Mouse (Mus musculus): ENCODE measurements around the gene Tiam2.
"Not testable (repeated sequence)": the region's sequence is repeated elsewhere in the genome, so short reads cannot be mapped to it uniquely, and the experiment has no call there.

Gene Tiam2

DNA sequence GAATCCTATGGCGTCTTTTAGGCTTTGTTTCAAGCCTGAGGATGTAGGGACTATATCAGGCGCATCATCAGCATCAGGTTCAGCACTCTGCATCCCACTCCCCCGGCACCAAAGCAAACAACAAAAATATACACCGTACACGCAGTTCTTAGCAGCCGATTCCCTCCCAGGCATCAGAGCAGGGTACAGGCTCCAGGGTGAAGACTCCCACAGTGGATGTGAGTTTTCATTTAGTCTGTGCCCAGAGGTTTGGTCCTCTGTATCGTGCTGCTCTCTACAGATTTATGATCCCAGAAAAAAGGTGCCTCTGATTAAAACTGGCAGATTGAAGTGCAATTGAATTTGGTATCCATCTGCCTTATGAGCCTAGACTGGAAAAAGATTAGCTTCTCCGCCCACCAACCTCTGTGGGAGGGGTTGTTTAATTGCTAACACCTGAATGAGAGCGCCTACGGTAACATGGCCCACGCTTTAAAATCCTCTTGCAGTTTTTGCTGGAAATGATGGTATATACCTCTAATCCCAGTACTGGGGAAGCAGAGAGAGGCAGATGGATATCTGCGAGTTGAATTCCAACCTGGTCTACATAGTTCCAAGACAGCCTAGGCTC is 19.0 kb downstream of the Tiam2 start:
- DNase-seq: no peak

GRCm38 (mm10) chr17:3347800-3348199 is 21.4 kb downstream of the Tiam2 start:
- no peak for DNase-seq

DNA sequence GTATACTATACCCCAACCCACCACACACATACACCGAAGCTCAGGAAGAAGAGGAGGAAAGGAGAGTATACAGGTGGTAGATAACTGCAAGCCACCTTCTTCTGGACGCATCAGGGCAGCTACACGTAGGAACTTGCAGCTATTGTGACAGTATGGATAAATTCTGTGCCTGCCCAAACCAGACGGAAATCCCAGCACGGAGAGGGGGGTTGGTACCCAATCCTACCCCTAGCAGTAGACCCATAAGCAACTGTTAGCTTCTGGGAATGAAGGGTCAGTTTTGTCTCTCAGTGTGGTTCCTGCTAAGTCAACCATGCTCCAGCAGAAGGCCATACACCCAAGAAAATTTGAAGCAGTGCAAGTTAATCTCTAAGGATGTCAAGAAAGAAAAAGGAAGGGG is 23.0 kb downstream of the Tiam2 start:
- DNase-seq: no peak

- no peak for DNase-seq
These were observed 23.6 kb downstream of the Tiam2 start for GRCm38 (mm10) chr17:3349939-3350338.

- no peak for DNase-seq
These were observed 24.0 kb downstream of the Tiam2 start for GRCm38 (mm10) chr17:3350405-3350804.

DNA sequence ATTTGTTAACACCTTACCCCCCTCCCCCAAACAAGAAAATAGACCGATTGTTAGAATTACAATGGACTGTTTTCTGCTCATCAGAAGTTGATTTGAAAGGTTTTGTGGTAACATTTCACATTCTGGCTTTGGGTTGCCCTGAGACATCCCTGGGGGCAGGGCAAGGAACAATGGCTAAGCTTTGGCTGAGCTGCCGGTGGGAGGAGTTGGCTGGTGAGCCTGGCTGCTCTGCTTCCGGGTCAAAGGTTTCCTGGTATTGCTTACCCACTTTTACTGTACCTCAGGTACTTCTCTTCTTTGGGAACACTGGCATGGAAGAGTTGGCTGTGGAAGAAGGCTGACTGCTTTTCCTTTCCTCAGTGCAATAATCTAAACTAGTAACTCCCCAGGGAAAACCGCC is 25.3 kb downstream of the Tiam2 start:
- no peak for DNase-seq

DNA sequence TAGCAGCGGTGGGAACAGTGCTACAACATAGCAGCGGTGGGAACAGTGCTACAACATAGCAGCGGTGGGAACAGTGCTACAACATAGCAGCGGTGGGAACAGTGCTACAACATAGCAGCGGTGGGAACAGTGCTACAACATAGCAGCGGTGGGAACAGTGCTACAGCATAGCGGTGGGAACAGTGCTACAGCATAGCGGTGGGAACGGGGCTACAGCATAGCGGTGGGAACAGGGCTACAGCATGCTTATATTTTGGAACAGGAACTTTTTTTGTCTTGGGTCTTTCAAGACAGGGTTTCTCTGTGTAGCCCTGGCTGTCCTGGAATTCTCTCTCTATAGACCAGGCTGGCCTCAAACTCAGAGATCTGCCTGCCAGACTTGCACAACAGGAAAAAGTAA is 26.8 kb downstream of the Tiam2 start:
- not testable (repeated sequence) for DNase-seq

DNA sequence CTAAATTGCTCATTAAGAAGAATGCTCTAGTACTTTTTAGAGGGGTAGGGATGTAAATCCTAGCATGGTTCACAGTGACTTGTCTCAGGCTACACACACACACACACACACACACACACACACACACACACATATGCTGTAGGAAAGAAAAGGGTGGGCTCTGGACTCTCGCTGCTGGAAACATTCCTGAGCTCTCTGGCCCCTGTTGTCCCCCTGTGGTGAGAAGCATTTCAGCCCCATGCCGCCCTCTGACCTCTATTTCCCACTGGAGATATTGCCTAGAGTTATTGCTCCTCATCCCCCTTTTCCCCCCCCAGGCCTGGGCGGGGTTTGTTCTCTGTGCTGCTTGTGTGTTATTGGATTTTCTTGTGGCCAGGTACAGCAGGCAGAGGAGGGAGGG is 28.5 kb downstream of the Tiam2 start:
- no peak for DNase-seq

GRCm38 (mm10) chr17:3356633-3357365 is 30.4 kb downstream of the Tiam2 start:
- DNase-seq: no peak

- no peak for DNase-seq
These were observed 33.9 kb downstream of the Tiam2 start for GRCm38 (mm10) chr17:3360236-3360635.

- DNase-seq: no peak
These were observed 35.4 kb downstream of the Tiam2 start for GRCm38 (mm10) chr17:3361751-3362150.

DNA sequence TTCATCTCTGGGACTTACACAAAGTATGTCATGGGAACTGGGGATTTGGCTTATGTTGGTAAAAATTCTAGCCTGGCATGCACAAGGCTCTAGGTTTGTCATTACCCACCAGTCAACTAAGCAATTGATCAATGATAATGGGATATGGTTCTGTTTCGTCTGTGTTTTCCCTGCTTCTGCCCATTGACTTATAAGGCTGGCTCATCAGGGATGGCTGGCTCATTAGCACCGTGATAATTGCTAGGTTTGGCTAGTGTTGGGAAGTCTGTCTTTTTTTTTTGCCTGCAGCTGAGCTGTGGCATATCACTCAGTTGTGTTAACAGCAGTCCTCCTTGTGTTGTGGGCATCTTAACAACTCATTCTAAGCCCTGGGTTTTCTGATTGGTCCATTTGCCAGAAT is 36.8 kb downstream of the Tiam2 start:
- DNase-seq: no peak

DNA sequence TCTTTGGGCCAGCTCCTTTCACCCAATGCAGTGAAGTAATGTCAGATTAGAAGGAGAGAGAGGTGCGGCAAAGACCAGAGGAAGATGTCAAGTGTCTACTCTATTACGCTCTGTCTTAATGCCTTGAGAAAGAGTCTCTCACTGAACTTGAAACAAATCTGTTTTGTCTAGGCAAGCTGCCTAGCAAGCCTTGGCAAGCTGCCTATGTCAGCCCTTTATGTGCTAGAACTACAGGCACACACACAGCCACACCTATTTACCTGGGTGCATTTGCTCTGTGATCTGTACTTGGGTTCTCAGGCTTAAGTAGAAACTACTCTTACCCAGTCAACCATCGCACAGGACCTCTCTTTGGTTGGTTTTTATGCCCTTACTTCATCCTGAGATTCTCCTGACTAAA is 40.4 kb downstream of the Tiam2 start:
- DNase-seq: no peak

DNA sequence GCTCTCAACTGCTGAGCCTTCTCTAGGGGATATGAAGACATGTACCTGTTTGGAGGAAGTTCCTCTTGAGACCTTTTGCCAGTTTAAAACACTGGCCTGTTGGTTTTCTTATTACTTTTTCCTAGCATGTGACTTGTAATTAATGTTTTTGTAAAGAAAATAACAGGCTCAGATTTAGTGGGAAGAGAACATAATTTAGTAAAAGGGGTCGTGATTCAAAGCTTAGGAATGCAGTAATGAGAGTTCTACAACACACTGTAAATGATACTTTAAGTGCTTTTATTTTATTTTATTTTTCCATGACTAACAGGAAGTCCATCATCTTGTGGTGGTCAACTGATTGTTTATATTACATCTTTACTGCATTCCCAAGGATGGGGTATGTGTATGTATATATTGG is 42.0 kb downstream of the Tiam2 start:
- DNase-seq: no peak

- DNase-seq: no peak
These were observed 43.3 kb downstream of the Tiam2 start for GRCm38 (mm10) chr17:3369631-3370030.

DNA sequence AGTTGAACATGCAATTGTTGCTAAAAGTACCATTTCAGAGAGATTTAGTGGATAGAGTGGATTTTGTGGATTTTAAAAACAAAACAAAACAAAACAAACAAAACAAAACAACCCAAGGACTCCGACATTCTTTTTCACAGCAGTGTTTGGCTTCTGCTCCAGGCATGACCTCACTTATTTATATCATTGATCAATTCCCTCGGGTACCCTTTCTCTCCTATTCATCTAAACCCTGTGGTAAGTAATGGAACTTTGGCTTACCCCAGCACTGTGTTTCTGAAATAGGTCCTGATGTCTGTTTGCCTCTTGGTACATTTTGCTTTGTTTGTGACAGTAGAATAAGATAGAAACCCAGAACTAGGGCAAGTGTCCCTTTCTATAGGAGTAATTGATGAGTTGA is 52.2 kb downstream of the Tiam2 start:
- no peak for DNase-seq

DNA sequence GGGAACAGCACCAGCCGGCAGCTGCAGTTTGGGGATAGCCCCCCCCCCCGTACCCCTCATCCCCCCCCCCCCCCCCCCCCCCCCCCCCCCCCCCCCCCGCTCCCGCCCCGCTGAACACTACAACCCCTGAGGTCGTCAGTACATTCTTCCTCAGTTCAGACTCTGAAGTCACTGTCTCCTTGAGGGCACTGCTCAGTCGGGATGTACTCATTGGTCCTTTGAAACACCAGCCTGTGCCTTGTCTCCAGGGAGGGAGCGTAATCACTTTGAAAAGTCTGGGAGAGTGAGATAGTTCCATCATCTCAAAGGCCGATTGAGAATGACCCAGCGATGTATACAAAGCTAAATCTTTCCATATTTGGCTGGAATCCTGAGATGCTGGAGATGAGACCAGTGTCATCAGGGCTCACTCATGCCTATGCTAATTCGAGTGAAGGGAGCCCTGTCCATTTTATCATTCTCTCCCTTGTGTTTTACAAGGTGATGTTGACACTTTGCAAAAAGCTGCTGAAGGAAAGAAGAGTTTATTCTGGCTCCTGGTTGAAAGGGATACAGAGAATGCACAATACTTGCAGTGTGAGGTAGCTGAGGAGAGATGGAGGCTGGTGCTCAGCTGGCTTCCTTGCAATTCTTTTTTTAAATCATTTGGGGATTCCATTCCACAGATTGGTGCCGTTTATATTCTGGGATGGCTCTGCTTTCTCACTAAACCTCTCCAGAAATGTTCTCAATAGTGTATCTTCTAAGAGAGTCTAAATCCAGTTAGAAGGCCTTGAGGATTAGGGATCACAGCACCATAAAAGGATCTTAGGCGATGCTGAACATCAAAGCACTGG is 53.6 kb downstream of the Tiam2 start:
- DNase-seq: no peak

DNA sequence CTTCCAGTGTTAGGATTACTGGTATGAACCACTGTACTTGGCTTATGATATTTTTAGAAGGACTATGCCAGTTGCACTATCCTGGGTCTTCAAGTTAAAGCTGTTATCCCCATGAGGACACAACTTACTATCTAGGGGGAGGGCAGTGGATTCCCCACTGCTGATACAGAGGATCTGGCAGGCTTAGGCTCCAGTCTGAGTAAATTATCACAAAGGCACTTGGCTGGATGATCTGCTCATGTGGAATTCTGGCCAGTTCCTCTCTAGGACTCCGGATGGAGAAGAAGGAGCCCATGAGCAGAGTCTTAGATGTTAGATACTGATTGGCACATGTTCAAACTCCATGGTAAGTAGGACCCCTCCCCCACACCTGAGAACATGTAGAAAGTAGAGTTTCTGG is 59.0 kb downstream of the Tiam2 start:
- no peak for DNase-seq

- DNase-seq: no peak
These were observed 61.4 kb downstream of the Tiam2 start for GRCm38 (mm10) chr17:3387819-3388218.

DNA sequence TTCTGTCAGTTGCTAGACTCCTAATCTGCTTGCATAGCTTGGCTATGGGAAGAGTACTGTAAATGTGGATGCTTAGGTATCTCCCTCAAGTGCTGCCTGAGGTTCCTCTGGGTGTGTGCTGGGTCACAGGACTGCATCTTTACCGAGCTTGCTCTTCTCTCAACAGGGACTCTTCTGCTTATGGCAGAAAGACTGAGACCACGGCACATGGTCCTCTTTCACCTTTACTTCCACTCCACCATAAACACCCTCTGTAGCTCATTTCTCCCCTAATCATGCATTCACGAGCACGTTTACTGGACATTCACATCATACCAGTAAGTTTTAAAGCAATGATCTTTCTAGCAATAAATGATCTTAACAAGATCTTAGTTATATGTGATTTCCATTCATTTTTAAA is 63.4 kb downstream of the Tiam2 start:
- DNase-seq: no peak

- no peak for DNase-seq
These were observed 67.6 kb downstream of the Tiam2 start for GRCm38 (mm10) chr17:3393981-3394380.

- no peak for DNase-seq
These were observed 68.6 kb downstream of the Tiam2 start for GRCm38 (mm10) chr17:3394985-3395384.

DNA sequence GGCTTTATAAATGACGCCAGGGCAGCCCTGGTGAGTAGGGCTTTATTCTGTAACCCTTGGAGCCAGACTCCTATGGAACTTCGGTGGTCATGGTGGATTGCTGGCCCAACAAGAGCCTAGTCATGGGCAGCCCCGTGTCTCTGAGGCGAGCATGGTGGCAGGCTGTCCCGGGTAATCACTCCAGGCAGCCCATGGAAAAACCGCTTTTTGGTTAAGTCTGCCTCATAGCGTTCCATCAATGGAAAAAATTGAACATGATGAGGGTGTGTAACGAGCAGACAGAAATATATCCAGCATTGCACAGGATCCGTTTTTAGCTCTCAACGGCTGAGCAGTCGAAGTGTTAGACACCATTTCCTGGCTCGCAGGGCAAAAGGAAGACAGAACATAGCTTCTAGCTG is 70.5 kb downstream of the Tiam2 start:
- no peak for DNase-seq

DNA sequence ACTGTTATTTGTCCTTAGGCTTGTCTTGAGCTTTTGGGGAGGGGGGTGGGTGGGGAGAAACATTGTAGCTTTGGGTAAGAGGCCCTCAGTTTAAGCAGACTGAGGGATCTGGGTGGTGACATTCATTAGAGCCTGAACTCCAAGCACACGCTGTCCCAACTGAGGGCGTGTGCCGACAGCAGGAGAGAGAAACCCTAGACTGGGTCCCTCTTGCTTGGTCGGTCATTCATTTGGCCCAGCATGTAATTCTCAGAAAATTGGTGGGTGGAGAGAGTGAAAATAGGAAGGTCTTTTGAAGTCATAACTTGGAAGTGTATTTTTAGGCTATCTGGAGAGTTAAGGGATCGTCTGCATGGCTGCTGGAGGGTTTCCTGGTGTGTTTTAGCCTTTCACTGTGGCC is 71.5 kb downstream of the Tiam2 start:
- no peak for DNase-seq

Data from B cell, adult 2 months (primary cell).